Mouse (Mus musculus) heart, adult 11 months (tissue): ENCODE results near the gene Traf3ip2.
A peak's percentile ranks its signal among the peaks of the same experiment; 100 is the strongest.

ENCODE experiments used
- DNase-seq: peaks from one replicate; pipeline ENCODE4 v3.0.0; 2022

Traf3ip2 gene

GRCm38 (mm10) chr10:39606434-39606833 lies 6.3 kb upstream of the Traf3ip2 start:
- no peak for DNase-seq

- no peak for DNase-seq
These were observed 1.5 kb upstream of the Traf3ip2 start for GRCm38 (mm10) chr10:39611234-39611633.

GRCm38 (mm10) chr10:39612131-39612530 lies 603 bp upstream of the Traf3ip2 start:
- DNase-seq = no peak

GRCm38 (mm10) chr10:39612989-39613831 lies 476 bp downstream of the Traf3ip2 start:
- DNase-seq = peak; percentile 98

GRCm38 (mm10) chr10:39613973-39614372 lies 1.2 kb downstream of the Traf3ip2 start:
- DNase-seq = peak; percentile 92

GRCm38 (mm10) chr10:39614676-39615075 lies 1.9 kb downstream of the Traf3ip2 start:
- DNase-seq = peak; percentile 99

- peak; percentile 93 for DNase-seq
These were observed 2.9 kb downstream of the Traf3ip2 start for GRCm38 (mm10) chr10:39615531-39616229.

- peak; percentile 91 for DNase-seq
These were observed 3.5 kb downstream of the Traf3ip2 start for GRCm38 (mm10) chr10:39616230-39616590.

- no peak for DNase-seq
These were observed 3.9 kb downstream of the Traf3ip2 start for GRCm38 (mm10) chr10:39616626-39617025.

- no peak for DNase-seq
These were observed 5.7 kb downstream of the Traf3ip2 start for GRCm38 (mm10) chr10:39618431-39618830.

GRCm38 (mm10) chr10:39620626-39621025 lies 7.9 kb downstream of the Traf3ip2 start:
- DNase-seq = no peak

GRCm38 (mm10) chr10:39623806-39624205 lies 11.1 kb downstream of the Traf3ip2 start:
- no peak for DNase-seq

GRCm38 (mm10) chr10:39624837-39625625 lies 12.3 kb downstream of the Traf3ip2 start:
- no peak for DNase-seq

- DNase-seq = peak; percentile 96
These were observed 13.0 kb downstream of the Traf3ip2 start for GRCm38 (mm10) chr10:39625626-39626260.

GRCm38 (mm10) chr10:39626376-39626775 lies 13.6 kb downstream of the Traf3ip2 start:
- DNase-seq = peak; percentile 91

- no peak for DNase-seq
These were observed 16.2 kb downstream of the Traf3ip2 start for GRCm38 (mm10) chr10:39628799-39629517.

GRCm38 (mm10) chr10:39629746-39630552 lies 17.2 kb downstream of the Traf3ip2 start:
- peak; percentile 95 for DNase-seq

GRCm38 (mm10) chr10:39630811-39631210 lies 18.1 kb downstream of the Traf3ip2 start:
- DNase-seq = no peak

GRCm38 (mm10) chr10:39631627-39632026 lies 18.9 kb downstream of the Traf3ip2 start:
- no peak for DNase-seq

GRCm38 (mm10) chr10:39633379-39633778 lies 20.6 kb downstream of the Traf3ip2 start:
- DNase-seq = no peak

GRCm38 (mm10) chr10:39634423-39635101 lies 21.8 kb downstream of the Traf3ip2 start:
- DNase-seq = no peak
